Mouse (Mus musculus) embryonic fibroblast, embryonic 13.5 days (primary cell): Measurements from ENCODE around the gene Chrna10. TPM values are rescaled to one million over a fixed set of nuclear protein-coding genes. Genes with fewer than 3 reads are reported as not detected.

Experiments used
- H3K27ac ChIP-seq: 2 replicates; pipeline ENCODE4 v1.5.1; 2012; ENCODE audit warnings: low read length, control low read depth, inconsistent platforms; ENCODE audit not compliant: insufficient read depth
- H3K4me1 ChIP-seq: 2 replicates; pipeline ENCODE4 v1.6.1; 2011; ENCODE audit warnings: low read length; ENCODE audit not compliant: control insufficient read depth, insufficient read depth
- H3K4me3 ChIP-seq: 2 replicates; pipeline ENCODE4 v1.5.1; 2011; ENCODE audit warnings: mild to moderate bottlenecking, control low read depth, low read length; ENCODE audit not compliant: insufficient read depth
- CTCF ChIP-seq: IDR thresholded peaks from 2 replicates; pipeline ENCODE4 v1.5.1; 2011; ENCODE audit warnings: mild to moderate bottlenecking, control low read depth, low read length, moderate library complexity, borderline replicate concordance; ENCODE audit not compliant: insufficient read depth
- POLR2A ChIP-seq: IDR thresholded peaks from 2 replicates; pipeline ENCODE4 v1.6.1; 2011; ENCODE audit warnings: low read depth, mild to moderate bottlenecking, control low read depth, low read length, moderate library complexity
- polyA plus RNA-seq: library from polyadenylated mRNA; stranded (reverse); fragments of >200 nt; gene quantifications from 2 replicates; pipeline ENCODE4 v1.2.4, GENCODE M21; 2011; ENCODE audit warnings: low read depth; ENCODE audit not compliant: missing spikeins, insufficient read length

Chrna10 gene
- polyA plus RNA-seq, 1 experiment = not detected

GRCm38 (mm10) chr7:102084041-102084696 lies 32.5 kb downstream of the Chrna10 start:
- Histone ChIP-seq H3K4me3 (no peak overlapping the region), H3K27ac (no peak overlapping the region), H3K4me1 (no peaks in the 10 kb centered on the region)
- TF ChIP-seq POLR2A (no peak), CTCF (no peak)

GRCm38 (mm10) chr7:102082816-102083215 lies 33.8 kb downstream of the Chrna10 start, which contains the start of gene Trpc2:
Gene Trpc2, plus strand, starts transcription at chr7:102083116.
- no peak for TF ChIP-seq CTCF

GRCm38 (mm10) chr7:102081784-102082183 lies 34.8 kb downstream of the Chrna10 start:
- H3K4me3 ChIP-seq = no peak overlapping the region
- H3K4me1 ChIP-seq = no peaks in the 10 kb centered on the region
- H3K27ac ChIP-seq = no peak overlapping the region
- no peak for TF ChIP-seq POLR2A
- no peak for TF ChIP-seq CTCF

More at GRCm38 (mm10) chr7:102082816-102083215, 33.8 kb downstream of the Chrna10 start, which contains the start of gene Trpc2:
- Histone ChIP-seq H3K4me3 (no peak within 1 kb of the TSS), H3K4me1 (no peaks in the 10 kb centered on the region), H3K27ac (no peak within 1 kb of the TSS)

- TF ChIP-seq CTCF (no peak), POLR2A (no peak)
- no peaks in the 10 kb centered on the region for H3K4me1 ChIP-seq
- H3K4me3 ChIP-seq = no peak overlapping the region
- H3K27ac ChIP-seq = no peak overlapping the region
Measured at GRCm38 (mm10) chr7:102080311-102080710, 36.3 kb downstream of the Chrna10 start.

GRCm38 (mm10) chr7:102078517-102078916 lies 38.1 kb downstream of the Chrna10 start:
- Histone ChIP-seq H3K4me3 (no peak overlapping the region), H3K27ac (no peak overlapping the region), H3K4me1 (no peaks in the 10 kb centered on the region)
- TF ChIP-seq CTCF (no peak), POLR2A (no peak)

- TF ChIP-seq POLR2A (no peak), CTCF (peak; percentile 63; the same call in 1 of the 2 replicates)
- Histone ChIP-seq H3K4me1 (no peaks in the 10 kb centered on the region), H3K27ac (no peak overlapping the region), H3K4me3 (no peak overlapping the region)
Measured at GRCm38 (mm10) chr7:102076714-102077296, 39.8 kb downstream of the Chrna10 start.

- Histone ChIP-seq H3K4me1 (peaks cover 7% of the 10 kb centered on the region), H3K4me3 (peak overlapping the region; percentile 61), H3K27ac (0 out of 2 replicates have a peak overlapping the region, but pooled peaks have one; percentile 60)
- TF ChIP-seq POLR2A (no peak), CTCF (no peak)
Measured at GRCm38 (mm10) chr7:102066363-102066762, 50.3 kb downstream of the Chrna10 start.

GRCm38 (mm10) chr7:102065046-102065891 lies 51.4 kb downstream of the Chrna10 start, which contains the start of the genes Rnf121, Xndc1 and Xntrpc:
Gene Rnf121, minus strand, starts transcription at chr7:102065469.
Gene Xndc1, plus strand, starts transcription at chr7:102065511.
Gene Xntrpc, plus strand, starts transcription at chr7:102065713.
- Histone ChIP-seq H3K4me3 (peak within 1 kb of the TSS; percentile 61), H3K27ac (peak within 1 kb of the TSS; percentile 60), H3K4me1 (peaks cover 7% of the 10 kb centered on the region)
- TF ChIP-seq POLR2A (peak; percentile 88), CTCF (no peak)

GRCm38 (mm10) chr7:102064655-102065045 lies 52.0 kb downstream of the Chrna10 start:
- H3K27ac ChIP-seq = 0 out of 2 replicates have a peak overlapping the region, but pooled peaks have one; percentile 26
- H3K4me3 ChIP-seq = peak overlapping the region; percentile 61
- peaks cover 7% of the 10 kb centered on the region for H3K4me1 ChIP-seq
- TF ChIP-seq POLR2A (no peak), CTCF (no peak)

- TF ChIP-seq CTCF = no peak
- peaks cover 7% of the 10 kb centered on the region for H3K4me1 ChIP-seq
- no peak overlapping the region for H3K27ac ChIP-seq
- peak overlapping the region; percentile 61 for H3K4me3 ChIP-seq
Measured at GRCm38 (mm10) chr7:102063891-102064290, 52.7 kb downstream of the Chrna10 start.
